Mouse (Mus musculus): ENCODE data around the gene Ahctf1. TPM values are rescaled to one million over a fixed set of nuclear protein-coding genes. Genes with fewer than 3 reads are reported as not detected.

Ahctf1 gene
- total and polyA plus RNA-seq, 3 experiments: 56.9 to 489 (median 70.8) TPM

DNA sequence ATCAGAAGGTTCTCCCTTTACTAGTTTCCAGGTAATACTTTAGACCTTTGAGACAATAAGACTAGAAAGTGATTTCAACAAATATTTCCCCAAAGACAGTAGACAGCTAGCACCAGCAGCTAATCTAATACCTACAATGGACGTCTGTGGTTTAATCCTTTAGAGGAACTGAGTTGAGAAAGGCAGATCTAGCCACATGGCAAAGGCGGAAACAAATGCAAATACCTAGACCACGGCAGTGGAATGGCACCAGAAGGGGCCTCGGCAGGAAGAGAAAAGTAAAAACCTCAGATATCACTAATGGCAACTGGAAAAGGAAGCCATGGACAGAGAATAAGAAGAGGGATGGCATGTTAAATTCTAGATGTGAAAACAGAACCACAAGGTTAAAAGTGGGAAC lies 16.2 kb downstream of the Ahctf1 start:
- no peaks in the 10 kb centered on the region for H3K9me3 ChIP-seq (replicated peaks; ENCODE audit: insufficient read depth, low read length)
- no peak for DNase-seq (ENCODE audit: low read depth, low spot score)
- no peak overlapping the region for H3K9ac ChIP-seq (ENCODE audit: control insufficient read depth, low read depth, low read length, poor library complexity, severe bottlenecking)
- H3K4me1 ChIP-seq (ENCODE audit: control insufficient read depth in 1 of 2, insufficient read depth in 2 of 2, low read length in 2 of 2): no peaks in the 10 kb centered on the region; a peak in 1 of 4 replicates
- H3K27me3 ChIP-seq (ENCODE audit: control insufficient read depth in 1 of 2, insufficient read depth in 2 of 2, low read length in 2 of 2): no peaks in the 10 kb centered on the region
- H3K27ac ChIP-seq (ENCODE audit: control insufficient read depth, low read depth, low read length): no peak overlapping the region
- no peak overlapping the region for H3K4me3 ChIP-seq (ENCODE audit: control insufficient read depth in 1 of 2, insufficient read depth in 1 of 2, low read depth in 2 of 2, low read length in 2 of 2)
- TF ChIP-seq RAD21 (IDR thresholded peaks at IDR 0.05; ENCODE audit: low read depth, low read length): no peak
- TF ChIP-seq ZMIZ1 (IDR thresholded peaks at IDR 0.05; ENCODE audit: low read depth, low read length): no peak
- no peak for TF ChIP-seq NELFE (IDR thresholded peaks at IDR 0.05; ENCODE audit: low read depth, low read length)
- no peak for TF ChIP-seq KAT2A (conservative IDR thresholded peaks at IDR 0.05; ENCODE audit: low read depth, low read length)
- no peak for TF ChIP-seq BHLHE40 (IDR thresholded peaks at IDR 0.05; ENCODE audit: borderline replicate concordance, low read depth, low read length)
- TF ChIP-seq GATA1 (IDR thresholded peaks at IDR 0.05; ENCODE audit: low read depth, low read length): no peak
- TF ChIP-seq TBP (IDR thresholded peaks at IDR 0.05; ENCODE audit: low read depth, low read length): no peak
- no peak for TF ChIP-seq POLR2A (IDR thresholded peaks at IDR 0.05; ENCODE audit: control insufficient read depth in 1 of 2, insufficient read depth in 1 of 2, low read depth in 1 of 2, low read length in 2 of 2, poor library complexity in 1 of 2)
- H3K79me2 ChIP-seq (ENCODE audit: control insufficient read depth, insufficient read depth, low read length, poor library complexity): peaks cover under 1% of the 10 kb centered on the region; the same call in 1 of the 2 replicates
- H3K36me3 ChIP-seq (ENCODE audit: control insufficient read depth in 1 of 2, insufficient read depth in 2 of 2, low read length in 2 of 2): peaks cover 7 to 60% of the 10 kb centered on the region in 2 experiments

DNA sequence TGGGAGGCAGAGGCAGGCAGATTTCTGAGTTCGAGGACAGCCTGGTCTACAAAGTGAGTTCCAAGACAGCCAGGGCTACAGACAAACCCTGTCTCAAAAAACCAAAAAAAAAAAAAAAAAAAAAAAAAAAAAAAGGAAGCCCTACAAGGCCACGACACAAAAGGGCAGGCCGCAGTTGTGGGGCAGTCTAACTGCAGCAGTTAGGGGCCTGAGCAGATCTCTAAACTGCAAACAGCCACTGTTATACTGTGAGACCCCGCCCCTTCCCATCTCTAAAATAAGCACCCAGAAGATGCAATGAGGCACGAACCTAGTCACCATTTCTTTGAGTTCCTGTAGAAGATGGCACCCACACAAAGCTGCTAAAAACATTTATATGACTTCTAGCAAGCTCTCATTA lies 18.0 kb downstream of the Ahctf1 start:
- DNase-seq (ENCODE audit: low read depth, low spot score): no peak
- no peaks in the 10 kb centered on the region for H3K27me3 ChIP-seq (ENCODE audit: control insufficient read depth in 1 of 2, insufficient read depth in 2 of 2, low read length in 2 of 2)
- H3K4me1 ChIP-seq (ENCODE audit: control insufficient read depth in 1 of 2, insufficient read depth in 2 of 2, low read length in 2 of 2): no peaks in the 10 kb centered on the region; a peak in 1 of 4 replicates
- H3K36me3 ChIP-seq (ENCODE audit: control insufficient read depth in 1 of 2, insufficient read depth in 2 of 2, low read length in 2 of 2): peaks cover under 1 to 64% of the 10 kb centered on the region in 2 experiments; a peak in 3 of 4 replicates
- H3K27ac ChIP-seq (ENCODE audit: control insufficient read depth, low read depth, low read length): no peak overlapping the region
- peaks cover 2% of the 10 kb centered on the region; the same call in 1 of the 2 replicates for H3K79me2 ChIP-seq (ENCODE audit: control insufficient read depth, insufficient read depth, low read length, poor library complexity)
- no peak overlapping the region for H3K4me3 ChIP-seq (ENCODE audit: control insufficient read depth in 1 of 2, insufficient read depth in 1 of 2, low read depth in 2 of 2, low read length in 2 of 2)
- no peak for TF ChIP-seq ZMIZ1 (IDR thresholded peaks at IDR 0.05; ENCODE audit: low read depth, low read length)
- TF ChIP-seq ZNF384 (IDR thresholded peaks at IDR 0.05; ENCODE audit: low read depth, low read length): peak; percentile 30; the same call in 1 of the 2 replicates
- TF ChIP-seq ZC3H11A (IDR thresholded peaks at IDR 0.05; ENCODE audit: low read depth, low read length): no peak
- no peaks in the 10 kb centered on the region for H3K9me3 ChIP-seq (replicated peaks; ENCODE audit: insufficient read depth, low read length)
- H3K9ac ChIP-seq (ENCODE audit: control insufficient read depth, low read depth, low read length, poor library complexity, severe bottlenecking): no peak overlapping the region

DNA sequence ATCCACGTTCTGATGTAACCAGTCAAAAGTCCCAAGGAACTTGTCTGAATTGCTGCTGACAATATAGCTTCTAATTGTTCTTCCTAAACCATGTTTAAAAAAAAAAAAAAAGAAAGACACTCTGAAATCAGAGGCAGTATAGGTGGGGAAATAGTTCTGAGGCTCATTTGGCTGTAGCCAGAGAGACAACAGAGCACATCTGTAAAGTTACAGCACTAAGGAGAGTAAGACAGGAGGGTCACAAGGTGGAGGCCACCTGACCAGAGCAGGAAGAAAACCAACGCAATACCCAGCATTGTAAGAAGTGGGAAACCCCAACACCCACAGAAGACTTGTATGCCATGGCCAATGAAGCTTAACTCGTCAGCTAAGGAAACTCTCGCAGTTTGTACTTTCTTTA lies 19.4 kb downstream of the Ahctf1 start:
- H3K9ac ChIP-seq (ENCODE audit: control insufficient read depth, low read depth, low read length, poor library complexity, severe bottlenecking): no peak overlapping the region
- no peak overlapping the region for H3K27ac ChIP-seq (ENCODE audit: control insufficient read depth, low read depth, low read length)
- no peak overlapping the region for H3K4me3 ChIP-seq (ENCODE audit: control insufficient read depth in 1 of 2, insufficient read depth in 1 of 2, low read depth in 2 of 2, low read length in 2 of 2)
- H3K4me1 ChIP-seq (ENCODE audit: control insufficient read depth in 1 of 2, insufficient read depth in 2 of 2, low read length in 2 of 2): no peaks in the 10 kb centered on the region
- no peak for TF ChIP-seq BHLHE40 (IDR thresholded peaks at IDR 0.05; ENCODE audit: borderline replicate concordance, low read depth, low read length)
- no peak for TF ChIP-seq POLR2AphosphoS5 (IDR thresholded peaks at IDR 0.05; ENCODE audit: borderline replicate concordance, low read depth, low read length)
- no peak for TF ChIP-seq POLR2AphosphoS2 (IDR thresholded peaks at IDR 0.05; ENCODE audit: low read length)
- TF ChIP-seq ZKSCAN1 (IDR thresholded peaks at IDR 0.05; ENCODE audit: low read depth, low read length): no peak
- TF ChIP-seq MXI1 (IDR thresholded peaks at IDR 0.05; ENCODE audit: low read depth, low read length): no peak
- TF ChIP-seq TCF12 (IDR thresholded peaks at IDR 0.05; ENCODE audit: low read depth, low read length): no peak
- TF ChIP-seq SMC3 (IDR thresholded peaks at IDR 0.05; ENCODE audit: low read depth, low read length): no peak
- no peak for TF ChIP-seq RAD21 (IDR thresholded peaks at IDR 0.05; ENCODE audit: low read depth, low read length)
- no peak for TF ChIP-seq EP300 (IDR thresholded peaks at IDR 0.05; ENCODE audit: low read depth in 1 of 2, low read length in 2 of 2)
- TF ChIP-seq TAL1 (IDR thresholded peaks at IDR 0.05; ENCODE audit: low read length): no peak
- no peak for TF ChIP-seq HCFC1 (IDR thresholded peaks at IDR 0.05; ENCODE audit: low read depth, low read length)
- TF ChIP-seq USF1 (IDR thresholded peaks at IDR 0.05; ENCODE audit: low read depth, low read length): no peak
- no peak for TF ChIP-seq E2F4 (IDR thresholded peaks at IDR 0.05; ENCODE audit: borderline replicate concordance, low read depth, low read length)
- peaks cover 2% of the 10 kb centered on the region; the same call in 1 of the 2 replicates for H3K79me2 ChIP-seq (ENCODE audit: control insufficient read depth, insufficient read depth, low read length, poor library complexity)
- H3K9me3 ChIP-seq (replicated peaks; ENCODE audit: insufficient read depth, low read length): no peaks in the 10 kb centered on the region
- H3K27me3 ChIP-seq (ENCODE audit: control insufficient read depth in 1 of 2, insufficient read depth in 2 of 2, low read length in 2 of 2): no peaks in the 10 kb centered on the region
- H3K36me3 ChIP-seq (ENCODE audit: control insufficient read depth in 1 of 2, insufficient read depth in 2 of 2, low read length in 2 of 2): peaks cover 0 to 62% of the 10 kb centered on the region in 2 experiments; a peak in 3 of 4 replicates
- no peak for DNase-seq (ENCODE audit: low read depth, low spot score)

All from MEL (cell line).